Mouse (Mus musculus) C2C12 (cell line): Measurements from ENCODE around the gene Smtn.

Source experiments
- CEBPB ChIP-seq: IDR thresholded peaks from one replicate; pipeline ENCODE4 v1.6.1; 2011; ENCODE audit warnings: low read depth, mild to moderate bottlenecking, control low read depth, moderate library complexity
- CTCF ChIP-seq: IDR thresholded peaks from one replicate; pipeline ENCODE4 v1.5.1; 2011; ENCODE audit not compliant: control insufficient read depth, insufficient read depth, insufficient read length

DNA sequence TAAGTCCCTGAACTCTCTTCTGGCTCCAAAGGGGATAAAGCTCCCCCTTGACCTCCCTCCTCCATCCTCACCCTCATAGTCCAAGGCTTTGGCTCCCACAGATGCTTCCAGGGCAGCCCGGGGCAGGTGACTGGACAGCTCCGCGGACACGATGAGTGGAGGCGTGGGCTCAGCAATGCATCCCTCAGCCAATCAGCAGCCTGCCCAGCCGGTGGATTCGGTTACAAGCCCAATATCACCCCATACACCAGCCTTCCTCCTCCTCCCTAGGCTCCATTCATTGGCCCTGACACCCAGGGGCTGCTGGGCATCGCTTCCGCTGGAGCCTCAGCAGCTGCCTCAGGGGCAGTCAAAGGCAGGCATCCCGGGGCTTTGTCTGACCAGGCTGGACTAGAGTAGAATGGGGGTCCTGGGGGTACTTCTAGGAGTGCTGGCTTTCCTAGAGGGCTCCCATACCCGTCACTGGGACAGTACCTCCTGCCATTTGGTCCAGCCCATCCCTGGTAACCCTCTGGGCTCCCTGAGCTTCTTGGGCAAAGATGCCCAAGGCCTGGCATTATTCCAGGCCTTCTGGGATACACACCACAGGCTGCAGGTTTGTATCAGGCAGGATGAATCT lies 52.4 kb downstream of the Smtn start, which contains the start of gene Pla2g3:
- TF ChIP-seq CTCF (no peak), CEBPB (no peak)
